Mouse (Mus musculus): Measurements from ENCODE around the gene Slc37a3. TPM values are rescaled to one million over a fixed set of nuclear protein-coding genes. Genes with fewer than 3 reads are reported as not detected.

The Slc37a3 gene
- polyA plus RNA-seq, 1 experiment = 30.8 TPM

GRCm38 (mm10) chr6:39318631-39319010 is 58.9 kb downstream of the Slc37a3 start:
- Histone ChIP-seq H3K36me3 (ENCODE audit: control insufficient read depth, insufficient read depth, low read length) (no peaks in the 10 kb centered on the region), H3K27me3 (ENCODE audit: control insufficient read depth, insufficient read depth, low read length) (no peaks in the 10 kb centered on the region), H3K4me1 (replicated peaks; ENCODE audit: control insufficient read depth, insufficient read depth, low read length) (peaks cover 4% of the 10 kb centered on the region; the same call in 1 of the 2 replicates), H3K4me3 (ENCODE audit: control insufficient read depth, insufficient read depth, low read length) (no peak overlapping the region), H3K27ac (ENCODE audit: control insufficient read depth, insufficient read depth, low read length) (no peak overlapping the region)
- DNase-seq = no peak
- no peak for TF ChIP-seq POLR2A (IDR thresholded peaks at IDR 0.05; ENCODE audit: control insufficient read depth, extremely low read depth, insufficient read depth, low read length, poor library complexity)
- TF ChIP-seq CTCF (IDR thresholded peaks at IDR 0.05; ENCODE audit: borderline replicate concordance, control insufficient read depth, extremely low read depth, insufficient read depth, low read length, poor library complexity) = no peak
- 87% methylated on average over 2 of the region's 2 CpGs for WGBS

- H3K4me1 ChIP-seq (replicated peaks; ENCODE audit: control insufficient read depth, insufficient read depth, low read length) = peaks cover 4% of the 10 kb centered on the region; the same call in 1 of the 2 replicates
- no peak for DNase-seq
- no peak overlapping the region for H3K4me3 ChIP-seq (ENCODE audit: control insufficient read depth, insufficient read depth, low read length)
- no peaks in the 10 kb centered on the region for H3K27me3 ChIP-seq (ENCODE audit: control insufficient read depth, insufficient read depth, low read length)
- no peaks in the 10 kb centered on the region for H3K36me3 ChIP-seq (ENCODE audit: control insufficient read depth, insufficient read depth, low read length)
- no peak overlapping the region for H3K27ac ChIP-seq (ENCODE audit: control insufficient read depth, insufficient read depth, low read length)
- TF ChIP-seq CTCF (IDR thresholded peaks at IDR 0.05; ENCODE audit: borderline replicate concordance, control insufficient read depth, extremely low read depth, insufficient read depth, low read length, poor library complexity) = no peak
- TF ChIP-seq POLR2A (IDR thresholded peaks at IDR 0.05; ENCODE audit: control insufficient read depth, extremely low read depth, insufficient read depth, low read length, poor library complexity) = no peak
- WGBS = 95% methylated on average over 10 of the region's 10 CpGs
Observed at GRCm38 (mm10) chr6:39317854-39318630, 59.4 kb downstream of the Slc37a3 start.

- Histone ChIP-seq H3K4me3 (ENCODE audit: control insufficient read depth, insufficient read depth, low read length) (no peak overlapping the region), H3K27me3 (ENCODE audit: control insufficient read depth, insufficient read depth, low read length) (no peaks in the 10 kb centered on the region; the same call in 1 of the 2 replicates), H3K36me3 (ENCODE audit: control insufficient read depth, insufficient read depth, low read length) (no peaks in the 10 kb centered on the region), H3K4me1 (replicated peaks; ENCODE audit: control insufficient read depth, insufficient read depth, low read length) (peaks cover 4% of the 10 kb centered on the region; the same call in 1 of the 2 replicates), H3K27ac (ENCODE audit: control insufficient read depth, insufficient read depth, low read length) (no peak overlapping the region)
- no peak for TF ChIP-seq POLR2A (IDR thresholded peaks at IDR 0.05; ENCODE audit: control insufficient read depth, extremely low read depth, insufficient read depth, low read length, poor library complexity)
- TF ChIP-seq CTCF (IDR thresholded peaks at IDR 0.05; ENCODE audit: borderline replicate concordance, control insufficient read depth, extremely low read depth, insufficient read depth, low read length, poor library complexity) = no peak
- WGBS = 19% methylated on average over 6 of the region's 6 CpGs
- DNase-seq = no peak
Observed at GRCm38 (mm10) chr6:39316089-39316488, 61.4 kb downstream of the Slc37a3 start.

- no peaks in the 10 kb centered on the region for H3K36me3 ChIP-seq (ENCODE audit: control insufficient read depth, insufficient read depth, low read length)
- TF ChIP-seq POLR2A (IDR thresholded peaks at IDR 0.05; ENCODE audit: control insufficient read depth, extremely low read depth, insufficient read depth, low read length, poor library complexity) = no peak
- TF ChIP-seq CTCF (IDR thresholded peaks at IDR 0.05; ENCODE audit: borderline replicate concordance, control insufficient read depth, extremely low read depth, insufficient read depth, low read length, poor library complexity) = no peak
- no peak overlapping the region for H3K4me3 ChIP-seq (ENCODE audit: control insufficient read depth, insufficient read depth, low read length)
- no peak for DNase-seq
- no peak overlapping the region for H3K27ac ChIP-seq (ENCODE audit: control insufficient read depth, insufficient read depth, low read length)
- H3K4me1 ChIP-seq (replicated peaks; ENCODE audit: control insufficient read depth, insufficient read depth, low read length) = peaks cover 4% of the 10 kb centered on the region; the same call in 1 of the 2 replicates
- WGBS = 98% methylated on average over 12 of the region's 12 CpGs
- no peaks in the 10 kb centered on the region; the same call in 1 of the 2 replicates for H3K27me3 ChIP-seq (ENCODE audit: control insufficient read depth, insufficient read depth, low read length)
Observed at GRCm38 (mm10) chr6:39314461-39314860, 63.0 kb downstream of the Slc37a3 start.

- Histone ChIP-seq H3K27me3 (ENCODE audit: control insufficient read depth, insufficient read depth, low read length) (no peaks in the 10 kb centered on the region; the same call in 1 of the 2 replicates), H3K4me3 (ENCODE audit: control insufficient read depth, insufficient read depth, low read length) (no peak overlapping the region), H3K36me3 (ENCODE audit: control insufficient read depth, insufficient read depth, low read length) (no peaks in the 10 kb centered on the region), H3K27ac (ENCODE audit: control insufficient read depth, insufficient read depth, low read length) (no peak overlapping the region), H3K4me1 (replicated peaks; ENCODE audit: control insufficient read depth, insufficient read depth, low read length) (peaks cover 4% of the 10 kb centered on the region; the same call in 1 of the 2 replicates)
- WGBS = 87% methylated on average over 3 of the region's 3 CpGs
- TF ChIP-seq POLR2A (IDR thresholded peaks at IDR 0.05; ENCODE audit: control insufficient read depth, extremely low read depth, insufficient read depth, low read length, poor library complexity) (no peak), CTCF (IDR thresholded peaks at IDR 0.05; ENCODE audit: borderline replicate concordance, control insufficient read depth, extremely low read depth, insufficient read depth, low read length, poor library complexity) (no peak)
- no peak for DNase-seq
Observed at GRCm38 (mm10) chr6:39311786-39312185, 65.7 kb downstream of the Slc37a3 start.

GRCm38 (mm10) chr6:39304371-39304874 is 73.1 kb downstream of the Slc37a3 start:
- Histone ChIP-seq H3K4me3 (ENCODE audit: control insufficient read depth, insufficient read depth, low read length) (no peak overlapping the region), H3K36me3 (ENCODE audit: control insufficient read depth, insufficient read depth, low read length) (no peaks in the 10 kb centered on the region), H3K27me3 (ENCODE audit: control insufficient read depth, insufficient read depth, low read length) (no peaks in the 10 kb centered on the region), H3K27ac (ENCODE audit: control insufficient read depth, insufficient read depth, low read length) (no peak overlapping the region), H3K4me1 (replicated peaks; ENCODE audit: control insufficient read depth, insufficient read depth, low read length) (no peaks in the 10 kb centered on the region; the same call in 1 of the 2 replicates)
- TF ChIP-seq POLR2A (IDR thresholded peaks at IDR 0.05; ENCODE audit: control insufficient read depth, extremely low read depth, insufficient read depth, low read length, poor library complexity) (no peak), CTCF (IDR thresholded peaks at IDR 0.05; ENCODE audit: borderline replicate concordance, control insufficient read depth, extremely low read depth, insufficient read depth, low read length, poor library complexity) (no peak)
- 91% methylated on average over 6 of the region's 6 CpGs for WGBS
- no peak for DNase-seq

All from thymus, adult 2 months (tissue).